Mouse (Mus musculus) heart, postnatal 25 days (tissue): ENCODE measurements at regions not wholly inside any gene's neighbourhood (a gene's known extent, or its start where the extent isn't known, plus 50 kb on each side); places are given as distances from the start of the nearest gene placed in this dataset. TPM values are rescaled to one million over a fixed set of nuclear protein-coding genes. Genes with fewer than 3 reads are reported as not detected.
A peak's percentile ranks its signal among the peaks of the same experiment; 100 is the strongest.

Source experiments
- DNase-seq: peaks from one replicate; pipeline ENCODE4 v3.0.0; 2022; ENCODE audit warnings: low spot score
- intact Hi-C: fragments of 180-260 bp; cut with DNase I; formaldehyde crosslinking; loops from one replicate; pipeline ENCODE4 v1.15.1; 2025
- microRNA-seq: library from miRNA; unstranded; fragments of <30 nt; microRNA quantifications from one replicate; pipeline ENCODE4 v1.2.0, GENCODE M21; 2022

DNA sequence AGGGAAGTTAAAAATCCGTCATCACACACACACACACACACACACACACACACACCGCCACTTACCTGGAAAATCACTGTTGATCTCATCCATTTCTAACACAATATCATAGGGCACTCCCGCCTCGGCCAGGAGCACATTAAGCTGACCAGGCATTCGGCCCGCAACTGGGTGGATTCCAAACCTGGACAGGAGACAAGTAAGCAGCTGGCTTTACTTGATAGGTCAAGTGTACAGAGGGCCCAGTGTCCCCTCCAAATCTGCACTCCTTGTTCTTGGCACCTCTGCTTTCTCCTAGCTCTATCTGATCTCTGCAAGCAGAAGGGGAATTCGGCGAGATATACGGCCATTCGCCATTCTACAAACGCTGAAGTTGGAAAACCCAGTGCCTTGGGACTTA lies 88.6 kb upstream of the Paip1 start:
- intact Hi-C loops: no loop called here
- peak; percentile 44 for DNase-seq

DNA sequence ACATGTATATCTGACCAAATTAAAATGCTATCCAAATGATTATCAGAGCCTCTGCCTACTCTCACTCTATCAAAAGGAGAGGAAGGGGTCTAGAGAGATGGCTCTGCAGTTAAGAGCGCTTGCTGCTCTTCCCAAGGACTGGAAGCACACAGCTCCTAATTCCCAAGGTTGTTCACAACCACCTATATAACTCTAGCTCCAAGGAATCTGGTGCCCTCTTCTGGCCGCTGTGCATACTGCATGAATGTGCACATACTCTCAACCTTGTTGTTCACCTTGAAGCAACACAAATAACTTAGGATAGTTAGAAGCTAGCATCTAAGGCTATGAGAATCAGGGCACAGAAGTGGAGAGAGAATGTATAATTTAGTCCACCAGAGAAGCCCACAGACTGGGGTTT lies 86.6 kb upstream of the Paip1 start:
- DNase-seq: no peak
- intact Hi-C loops: no loop called here

DNA sequence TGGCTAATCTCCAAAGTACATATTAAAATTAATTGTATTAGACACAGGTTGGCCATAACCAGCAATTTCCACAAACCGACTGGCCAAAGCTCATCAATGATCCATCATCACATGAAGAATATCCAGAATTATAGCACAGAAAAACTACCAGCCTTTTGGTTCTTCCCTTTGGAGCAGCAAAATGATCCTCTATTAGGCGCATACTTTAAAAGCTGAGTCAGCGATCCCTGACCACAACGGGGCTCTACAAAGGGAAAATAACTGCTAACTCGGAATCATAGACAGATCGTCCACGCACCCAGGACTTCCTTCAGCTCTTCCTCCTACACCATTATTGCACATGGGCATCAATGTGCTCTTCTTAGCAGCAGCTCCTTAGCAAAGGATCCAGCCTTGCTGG lies 85.6 kb upstream of the Paip1 start:
- intact Hi-C loops: no loop called here
- DNase-seq: no peak

DNA sequence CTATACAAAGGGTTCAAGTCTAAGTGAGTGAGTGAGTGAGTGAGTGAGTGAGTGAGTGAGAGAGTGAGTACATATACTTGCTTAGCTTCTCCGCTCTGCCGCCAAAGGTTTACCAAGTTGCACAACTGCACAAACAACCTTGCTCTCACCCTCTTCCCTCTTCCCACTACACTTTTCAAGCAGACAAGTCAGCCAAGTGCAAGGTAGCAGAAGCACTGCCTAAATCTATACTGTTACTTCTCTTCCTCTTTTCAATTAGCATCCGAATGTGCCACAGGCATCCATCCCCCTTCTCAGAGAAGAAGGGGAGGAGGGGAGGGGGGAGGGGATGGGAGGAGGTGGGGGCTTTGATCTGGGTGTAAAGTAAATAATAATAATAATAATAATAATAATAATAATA lies 80.4 kb upstream of the Paip1 start:
- intact Hi-C loops: no loop called here
- no peak for DNase-seq

DNA sequence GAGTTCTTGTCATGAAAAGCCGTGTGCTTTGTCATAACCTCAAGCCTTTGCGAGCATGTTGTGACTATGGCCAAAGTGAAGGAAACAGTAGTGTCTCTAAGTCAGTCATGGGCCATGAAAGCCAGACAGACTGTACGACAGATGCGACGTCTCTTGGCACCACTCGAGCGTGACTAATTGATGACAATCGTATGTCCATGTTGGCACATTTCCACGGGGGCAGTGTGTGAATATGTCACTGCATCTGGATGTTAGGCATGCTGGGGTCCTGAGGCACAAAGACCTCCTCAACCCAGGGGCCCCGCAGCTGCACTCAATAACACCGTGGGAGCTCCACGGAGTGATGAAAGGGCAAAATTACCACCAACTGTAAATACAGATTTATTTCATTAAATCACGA lies 77.1 kb upstream of the Paip1 start:
- no peak for DNase-seq
- intact Hi-C loops: no loop called here

DNA sequence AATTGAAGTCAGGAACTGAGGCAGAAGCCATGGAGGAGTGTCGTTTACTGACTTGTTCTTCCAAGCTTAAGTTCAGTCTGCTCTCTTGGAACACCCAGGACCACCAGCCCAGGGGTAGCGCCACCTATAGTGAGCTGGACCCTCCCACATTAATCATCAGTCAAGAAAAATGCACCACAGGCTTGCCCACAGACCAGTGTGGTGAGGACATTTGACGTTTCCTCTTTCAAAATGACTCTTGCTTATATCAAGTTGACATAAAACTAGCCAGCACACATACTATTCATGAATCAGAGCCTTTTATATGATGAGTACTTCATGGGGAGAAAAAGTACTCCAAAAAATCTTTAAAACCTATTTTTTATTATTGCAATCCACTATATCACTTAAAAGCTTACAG lies 69.7 kb upstream of the Paip1 start:
- DNase-seq: no peak
- intact Hi-C loops: no loop called here

DNA sequence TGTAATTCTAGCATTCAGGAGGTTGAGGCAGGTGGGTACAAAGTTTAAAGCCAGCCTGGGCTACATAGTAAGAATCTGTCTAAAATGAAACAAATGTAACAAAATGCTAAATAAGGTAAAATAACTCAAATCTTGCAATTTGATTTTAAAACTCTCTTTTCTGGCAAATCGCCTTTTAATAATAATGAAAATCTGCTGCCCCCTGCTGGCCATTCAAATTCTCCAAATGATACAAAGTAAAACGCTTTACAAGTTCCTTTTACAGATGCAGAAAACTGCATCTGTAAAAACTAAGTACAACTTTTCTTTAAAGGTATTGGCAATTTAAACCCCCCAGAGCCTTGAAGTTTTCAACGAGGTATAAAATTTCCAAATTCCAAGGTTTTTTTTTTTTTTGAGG lies 65.0 kb upstream of the Paip1 start:
- DNase-seq: no peak
- intact Hi-C loops: loop anchor here (5.0 kb wide), 1 partner anchor 961 kb away; no protein-coding TSS in a partner anchor

DNA sequence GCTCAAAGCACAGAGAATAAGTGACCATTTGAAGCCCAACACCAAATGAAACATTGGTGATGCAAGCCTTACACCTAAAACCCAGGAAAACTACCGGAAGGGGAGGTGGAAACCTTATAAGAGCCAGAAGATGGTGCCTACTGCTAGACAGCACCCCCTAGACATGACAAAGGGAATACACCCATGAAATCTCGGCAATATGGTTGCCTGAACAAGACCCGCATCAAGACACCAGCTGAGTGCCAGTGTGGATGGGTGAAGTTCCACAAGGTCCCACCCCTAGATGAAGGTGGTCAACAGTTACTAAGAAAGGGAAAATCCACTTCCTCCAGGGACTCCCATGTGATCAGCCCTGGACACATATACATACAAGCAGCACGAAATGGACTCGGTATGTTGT lies 64.2 kb upstream of the Paip1 start:
- intact Hi-C loops: loop anchor here (2.0 to 5.0 kb wide), 2 partner anchors 81 to 962 kb away; no protein-coding TSS in a partner anchor
- no peak for DNase-seq

DNA sequence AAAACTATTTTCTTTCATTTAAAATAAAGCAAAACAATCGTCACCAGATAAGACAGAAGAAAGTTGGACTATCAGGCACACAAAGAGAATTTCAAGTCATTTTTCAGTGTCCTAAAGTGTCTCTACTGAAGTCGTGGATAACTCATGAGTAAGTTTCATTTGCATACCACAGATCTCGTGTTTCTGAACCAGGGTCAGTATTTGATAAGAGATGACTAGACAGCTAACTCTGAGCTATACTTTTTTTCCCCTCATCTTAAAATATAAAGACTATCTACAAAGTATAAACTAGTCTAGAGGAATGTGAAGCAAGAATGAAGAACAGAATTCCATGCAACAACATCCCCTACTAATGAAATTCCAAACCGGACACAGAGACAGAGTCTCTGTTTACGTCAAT lies 60.9 kb upstream of the Paip1 start:
- DNase-seq: no peak
- intact Hi-C loops: no loop called here

DNA sequence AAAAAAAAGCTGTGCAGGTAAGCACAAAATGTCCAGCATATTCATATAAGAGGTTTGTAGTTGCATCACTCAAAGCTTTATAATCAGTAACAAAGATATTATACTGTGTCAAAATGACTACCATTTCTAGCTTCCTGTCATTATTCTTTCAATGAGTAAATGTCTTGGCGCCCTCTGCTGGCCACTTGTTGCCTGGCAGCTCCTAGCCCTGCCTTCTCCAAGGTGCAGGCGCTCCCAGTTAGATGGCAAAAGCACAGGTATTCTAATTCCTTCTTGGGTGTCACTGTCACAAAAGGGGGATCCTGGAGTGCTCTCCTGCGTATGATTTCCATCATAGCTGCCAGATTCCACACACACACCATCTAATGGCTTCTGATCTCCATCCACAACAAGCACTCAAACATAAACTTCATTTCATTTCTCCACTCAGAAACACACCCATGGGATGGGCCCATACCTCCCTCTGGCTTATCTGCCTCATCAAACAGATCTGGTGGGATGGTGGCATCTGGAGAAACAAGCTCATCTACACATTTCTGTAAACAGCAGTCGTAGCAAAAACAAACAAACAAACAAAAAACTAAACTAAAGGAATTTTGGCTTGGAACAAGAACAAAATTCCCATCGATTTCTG lies 49.9 kb upstream of the Paip1 start:
- DNase-seq: peak; percentile 4
- intact Hi-C loops: loop anchor here (5.0 kb wide), 1 partner anchor 976 kb away; no protein-coding TSS in a partner anchor

Small RNA genes lying in the stretch of these regions (microRNA-seq; reads per million reads assigned to microRNA genes)
- gene Gm44488: not detected
